Mouse (Mus musculus) erythroblast, embryonic 14.5 days (primary cell): Measurements from ENCODE around the gene Palm2.

Experiments used
- GATA1 ChIP-seq: IDR thresholded peaks from 2 replicates; pipeline ENCODE4 v1.6.1; 2012; ENCODE audit warnings: low read length, inconsistent platforms, mixed read lengths
- TAL1 ChIP-seq: IDR thresholded peaks from 3 replicates; pipeline ENCODE4 v1.6.1; 2012; ENCODE audit warnings: low read length, inconsistent platforms, mixed read lengths

DNA sequence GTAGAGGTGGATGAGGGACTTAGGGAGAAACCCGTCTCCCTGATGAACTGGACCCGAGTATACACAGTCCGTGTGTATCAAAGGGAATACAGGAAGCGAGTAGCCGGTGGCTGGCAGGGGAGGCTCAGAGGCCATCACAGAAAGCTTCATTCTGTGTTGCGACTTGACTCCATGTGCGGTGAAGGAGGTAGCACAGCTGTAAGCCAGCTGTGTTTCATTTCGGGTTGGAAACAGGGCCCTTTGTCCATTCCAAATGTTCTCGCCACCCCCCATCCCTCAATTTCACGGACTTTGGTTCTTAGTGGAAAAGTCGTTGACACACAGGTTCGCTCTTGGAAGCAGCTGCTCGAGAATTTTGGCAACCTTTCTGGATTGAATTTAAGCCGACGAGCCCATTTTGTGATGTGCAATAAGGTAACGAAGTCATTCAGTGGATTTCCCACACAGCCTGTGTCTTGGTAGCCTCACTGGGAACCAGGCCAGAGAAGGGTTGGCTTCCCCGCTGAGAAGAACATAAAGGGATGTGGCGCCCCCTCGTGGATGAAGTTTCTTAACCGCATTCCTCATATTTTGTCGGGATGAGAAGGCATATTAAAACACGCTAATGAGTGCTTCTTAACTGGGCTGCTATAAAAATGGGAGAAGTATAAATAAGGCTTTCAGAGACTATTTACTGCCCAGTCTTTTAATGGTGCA is 173.3 kb downstream of the Palm2 start:
- no peak for TF ChIP-seq GATA1
- no peak for TF ChIP-seq TAL1
